Mouse (Mus musculus): ENCODE measurements at regions not wholly inside any gene's neighbourhood (a gene's known extent, or its start where the extent isn't known, plus 50 kb on each side); places are given as distances from the start of the nearest gene placed in this dataset.
"Not testable (repeated sequence)": the region's sequence is repeated elsewhere in the genome, so short reads cannot be mapped to it uniquely, and the experiment has no call there.

DNA sequence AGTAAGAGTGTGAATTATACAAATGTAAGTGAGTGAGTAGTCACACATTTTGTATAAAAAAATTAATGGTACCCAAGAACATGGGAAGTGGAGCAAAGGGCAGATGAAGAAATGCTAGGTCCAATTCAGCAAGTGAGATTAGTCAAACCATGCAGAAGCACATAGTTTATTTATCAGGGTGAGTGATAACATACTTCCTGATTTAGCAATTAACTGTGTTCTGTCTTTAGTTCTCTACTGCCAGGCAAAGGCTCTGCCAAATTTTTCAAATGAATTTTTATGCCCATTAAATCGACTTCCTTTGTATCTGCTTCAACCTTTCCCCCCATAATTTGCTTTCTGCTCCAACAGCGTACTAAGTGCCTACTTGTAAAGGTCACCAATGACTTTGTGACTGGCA is 419.0 kb upstream of the N6amt1 start:
- DNase-seq (ENCODE audit: low spot score): no peak

DNA sequence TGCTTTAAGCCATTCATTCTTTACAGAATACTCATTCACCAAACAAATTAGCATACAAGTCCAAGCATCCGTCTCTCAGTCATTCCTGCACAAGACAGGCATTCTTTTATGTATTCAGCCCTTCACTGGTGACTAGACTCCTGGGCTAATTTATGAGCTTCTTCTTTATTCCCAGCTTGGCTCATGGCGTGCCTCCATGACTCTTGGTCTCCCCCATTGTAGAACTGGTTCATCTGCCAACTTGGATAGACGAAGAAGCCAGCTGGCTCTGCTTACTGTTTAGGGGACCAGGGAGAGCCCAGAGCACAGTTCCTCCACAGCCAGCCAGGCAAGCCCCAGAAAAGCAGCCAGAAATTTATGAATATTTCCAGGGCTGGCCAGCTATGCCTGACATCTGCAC is 421.2 kb upstream of the N6amt1 start:
- DNase-seq (ENCODE audit: low spot score): no peak

DNA sequence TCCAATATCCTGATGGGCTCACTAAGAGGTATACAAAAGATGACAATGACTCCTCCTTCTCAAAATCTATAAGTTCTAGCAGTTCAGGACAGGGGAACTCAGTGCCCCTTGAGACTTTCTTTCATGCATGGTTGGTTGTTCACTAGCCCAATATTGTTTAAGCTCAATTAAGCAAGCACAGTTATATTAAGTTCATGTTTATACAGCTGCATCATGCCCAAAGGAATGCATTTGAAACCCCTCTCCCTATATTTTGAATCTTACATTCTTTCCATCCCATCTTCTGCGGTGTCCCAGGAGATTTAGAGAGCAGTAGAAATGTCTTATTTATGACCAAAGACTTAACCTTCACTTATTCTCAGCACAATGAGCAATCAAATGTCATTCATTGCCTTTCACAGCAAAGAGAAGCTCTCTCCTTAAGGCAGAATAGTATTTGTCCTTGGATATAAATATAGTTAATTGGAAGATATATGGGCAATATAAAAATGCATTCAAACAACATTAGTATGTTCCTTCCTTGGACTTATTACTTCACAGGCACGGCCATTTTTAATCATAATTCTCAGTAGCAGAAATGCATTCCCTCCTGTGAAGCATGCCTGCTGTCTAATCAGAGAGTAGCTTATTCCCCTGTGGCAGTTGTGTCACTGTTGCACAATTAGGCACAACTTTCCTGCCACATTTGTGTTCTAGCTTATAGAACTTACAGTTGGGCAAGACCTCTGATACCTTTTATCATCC is 455.8 kb upstream of the N6amt1 start:
- DNase-seq (ENCODE audit: low spot score): no peak

DNA sequence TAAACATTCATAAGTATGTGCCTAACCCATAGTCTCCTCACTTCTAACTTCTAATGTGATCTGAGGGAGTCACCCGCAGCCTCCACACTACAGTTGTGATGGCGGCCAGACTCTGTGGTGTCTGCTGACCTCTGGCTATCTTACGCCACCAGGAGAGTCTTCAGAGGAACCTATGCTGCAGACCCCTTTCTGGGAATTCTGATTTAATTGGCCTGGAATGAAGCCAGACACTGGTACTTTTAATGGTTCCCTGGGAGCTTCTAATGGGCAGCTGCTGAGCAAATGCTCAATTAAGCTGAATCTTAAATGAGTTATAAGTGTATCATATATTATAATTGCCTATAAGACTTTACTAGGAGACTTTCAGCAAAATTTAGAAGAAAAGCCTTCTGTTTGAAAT is 459.0 kb upstream of the N6amt1 start:
- DNase-seq (ENCODE audit: low spot score): no peak

DNA sequence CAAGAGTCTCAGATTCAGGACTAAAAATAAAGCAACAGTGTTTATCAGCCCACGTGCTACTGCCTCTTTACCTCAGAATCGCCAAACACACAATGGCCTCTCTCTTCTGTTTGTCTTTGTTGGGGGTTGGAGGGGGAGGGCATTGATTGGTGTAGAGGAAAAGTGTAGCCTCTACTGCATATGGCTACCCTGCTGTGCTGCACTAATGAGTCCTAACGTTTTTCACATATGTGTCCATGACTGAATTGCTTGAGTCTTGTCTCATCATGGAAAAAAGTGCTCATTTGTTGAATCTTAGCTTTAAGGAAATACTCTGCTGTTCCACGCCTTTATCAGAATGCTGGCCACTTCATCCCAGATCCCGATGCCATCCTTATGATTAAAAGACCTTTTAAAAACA is 459.7 kb upstream of the N6amt1 start:
- no peak for DNase-seq (ENCODE audit: low spot score)

DNA sequence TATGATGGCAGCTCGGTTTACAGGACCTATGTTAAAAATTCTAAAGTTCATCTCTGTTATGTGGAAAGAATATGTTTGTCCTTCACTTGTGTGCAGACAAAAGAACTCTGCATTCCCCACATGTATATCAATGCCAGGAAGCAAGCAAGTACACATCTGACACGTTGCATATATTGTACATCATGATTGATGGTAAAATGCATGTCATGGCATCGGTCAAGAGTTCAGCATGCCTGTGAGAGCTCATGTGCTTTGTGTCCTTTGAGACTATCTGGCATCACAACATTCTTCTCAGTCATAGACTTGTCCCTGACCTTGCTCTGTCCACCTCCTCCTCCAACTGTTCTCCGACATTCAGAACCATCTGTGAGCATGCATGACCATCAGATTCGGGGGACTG is 465.6 kb upstream of the N6amt1 start:
- no peak for DNase-seq (ENCODE audit: low spot score)

DNA sequence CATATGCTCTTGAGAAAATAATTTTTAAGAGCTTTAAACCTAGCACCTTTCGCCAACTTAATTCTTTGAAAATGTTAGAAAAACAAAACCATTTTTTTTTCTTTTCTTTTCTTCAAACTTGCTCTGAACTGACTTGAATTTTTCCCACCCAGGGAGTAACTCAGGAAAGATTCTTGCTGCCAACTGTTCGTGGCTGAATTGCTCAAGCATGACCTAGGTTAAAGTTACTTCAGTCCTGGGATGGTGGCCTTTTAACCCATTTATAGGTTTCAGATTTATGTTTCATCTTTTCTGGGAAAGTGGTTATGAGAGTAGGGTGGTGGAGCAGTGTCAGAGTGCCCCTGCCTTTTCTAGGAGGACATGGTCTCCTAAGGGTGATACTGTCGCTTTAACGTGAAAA is 466.4 kb upstream of the N6amt1 start:
- no peak for DNase-seq (ENCODE audit: low spot score)

DNA sequence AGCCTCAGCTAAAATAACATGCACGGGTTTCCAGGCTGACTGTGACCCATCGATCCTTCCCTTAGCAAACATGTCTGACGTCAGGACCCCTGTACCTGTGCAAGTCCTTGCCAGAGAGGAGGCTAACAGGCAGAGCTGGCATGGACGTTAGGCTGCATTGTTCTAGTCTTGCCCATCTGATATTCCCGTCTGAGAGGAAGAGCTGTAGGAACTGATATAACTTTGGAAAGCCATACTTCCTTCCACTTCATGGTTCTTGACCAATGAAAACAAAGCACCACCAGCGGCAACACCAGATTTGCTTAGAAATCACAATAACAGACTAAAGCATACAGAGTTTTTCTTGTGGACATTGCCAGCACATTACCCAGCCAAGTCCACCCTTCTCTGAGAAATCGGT is 470.1 kb upstream of the N6amt1 start:
- DNase-seq (ENCODE audit: low spot score): no peak

DNA sequence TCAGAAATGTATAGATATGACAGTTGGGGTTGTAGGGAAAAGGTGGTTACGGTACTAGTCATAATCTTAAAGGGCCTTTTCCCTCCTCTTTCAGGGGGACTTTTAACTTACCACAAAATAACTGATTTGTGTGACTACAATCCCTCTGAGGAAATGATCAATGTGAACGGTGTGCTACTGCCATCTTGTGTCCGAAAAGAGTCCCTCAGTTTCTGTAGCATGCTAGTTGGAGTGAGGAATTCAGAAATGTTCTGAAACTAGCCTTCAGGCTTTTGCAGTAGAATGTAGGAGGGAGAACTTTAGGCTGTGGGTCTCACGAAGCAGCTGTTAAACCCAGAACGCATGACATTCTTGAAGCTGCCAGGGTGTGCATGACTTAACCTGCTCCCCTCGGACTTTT is 471.5 kb upstream of the N6amt1 start:
- no peak for DNase-seq (ENCODE audit: low spot score)

DNA sequence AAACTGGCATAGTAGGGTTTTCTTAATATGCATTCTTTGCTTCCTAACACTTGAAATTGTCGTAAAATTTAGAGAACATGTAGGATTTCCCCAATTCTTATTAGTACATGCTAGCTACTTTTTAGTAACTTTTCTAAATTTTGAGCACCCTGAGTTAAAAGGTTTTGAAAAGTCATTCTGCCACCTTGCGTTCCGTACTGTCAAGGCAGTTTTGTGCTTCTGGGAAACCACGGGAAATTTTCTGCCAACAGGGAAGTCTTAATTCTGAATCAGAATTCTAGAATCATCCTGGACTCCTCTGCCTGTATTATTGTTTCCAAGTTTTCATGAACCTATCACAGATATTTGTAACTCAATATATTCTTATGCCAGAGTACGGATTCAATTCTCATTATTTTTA is 472.4 kb upstream of the N6amt1 start:
- DNase-seq (ENCODE audit: low spot score): no peak

DNA sequence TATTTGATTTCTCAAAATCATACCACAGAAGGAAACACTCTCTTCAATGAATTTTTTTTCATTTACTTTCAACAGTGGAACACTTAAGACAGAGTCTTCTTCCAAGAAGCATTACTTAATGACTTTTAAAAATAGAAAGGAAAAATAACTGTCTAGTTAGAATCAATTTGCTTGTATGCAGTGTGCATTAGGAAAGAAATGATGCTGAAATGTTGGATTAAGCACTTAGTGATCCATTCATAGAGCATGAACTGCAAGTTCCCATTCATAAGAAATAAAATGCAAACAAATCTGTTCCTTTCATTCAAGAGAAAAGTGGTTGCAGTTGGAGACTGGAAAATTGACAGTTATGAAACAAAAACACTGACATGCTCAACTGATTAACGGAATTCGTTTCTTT is 493.2 kb upstream of the N6amt1 start:
- no peak for DNase-seq (ENCODE audit: low spot score)

DNA sequence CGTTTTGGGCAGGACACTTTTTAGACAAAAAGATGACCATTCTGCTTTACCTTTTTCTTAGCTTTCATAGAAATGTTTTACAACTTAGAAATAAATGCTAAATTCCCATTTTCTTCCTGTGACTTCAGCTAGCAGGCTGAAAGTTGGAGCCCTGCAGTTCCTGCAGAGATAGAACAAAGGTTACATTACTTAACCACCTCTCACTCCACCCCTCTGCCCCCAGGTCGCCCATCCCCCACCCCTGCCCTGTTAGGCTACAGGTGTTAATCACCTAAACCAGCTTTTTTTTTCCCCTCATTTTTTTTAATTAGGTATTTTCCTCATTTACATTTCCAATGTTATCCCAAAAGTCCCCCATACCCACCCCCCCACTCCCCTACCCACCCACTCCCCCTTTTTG is 498.1 kb upstream of the N6amt1 start:
- DNase-seq (ENCODE audit: low spot score): no peak

DNA sequence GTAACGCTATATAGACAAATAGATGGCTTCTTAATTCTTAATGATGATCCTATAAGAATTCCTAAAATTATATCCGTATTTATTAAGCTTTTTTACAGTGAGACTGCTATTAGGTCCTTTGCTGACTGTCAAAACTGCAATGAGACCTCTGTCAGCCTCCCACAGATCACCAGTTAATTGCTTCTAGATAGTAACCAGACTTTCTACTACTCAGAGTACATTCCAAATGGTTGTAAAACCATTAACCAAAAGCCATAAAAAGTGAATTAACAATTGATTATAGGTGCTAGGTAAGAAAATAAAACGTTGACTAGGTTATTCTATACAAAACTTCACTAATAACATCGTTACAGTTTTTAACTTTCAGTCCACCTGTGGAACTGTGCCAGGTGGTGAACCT is 498.7 kb upstream of the N6amt1 start:
- no peak for DNase-seq (ENCODE audit: low spot score)

DNA sequence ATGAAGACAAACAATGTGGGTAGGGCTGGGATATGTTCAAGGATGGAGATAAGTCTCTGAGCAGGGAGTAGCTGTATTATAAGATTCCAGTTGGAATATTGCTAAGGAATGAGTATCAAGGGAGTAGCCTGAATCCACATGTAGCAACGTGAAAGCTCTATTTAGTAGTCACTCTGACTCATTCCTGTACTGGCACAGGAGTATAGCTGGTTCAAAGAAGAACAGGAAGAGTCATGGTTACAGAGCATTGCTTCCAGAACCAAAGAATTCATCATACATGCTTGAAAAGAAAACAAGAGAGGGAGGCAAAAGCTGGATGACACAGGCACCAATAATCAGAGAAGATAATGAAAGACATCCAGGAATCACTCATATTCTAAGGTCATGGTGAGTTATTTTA is 500.6 kb upstream of the N6amt1 start:
- DNase-seq (ENCODE audit: low spot score): no peak

DNA sequence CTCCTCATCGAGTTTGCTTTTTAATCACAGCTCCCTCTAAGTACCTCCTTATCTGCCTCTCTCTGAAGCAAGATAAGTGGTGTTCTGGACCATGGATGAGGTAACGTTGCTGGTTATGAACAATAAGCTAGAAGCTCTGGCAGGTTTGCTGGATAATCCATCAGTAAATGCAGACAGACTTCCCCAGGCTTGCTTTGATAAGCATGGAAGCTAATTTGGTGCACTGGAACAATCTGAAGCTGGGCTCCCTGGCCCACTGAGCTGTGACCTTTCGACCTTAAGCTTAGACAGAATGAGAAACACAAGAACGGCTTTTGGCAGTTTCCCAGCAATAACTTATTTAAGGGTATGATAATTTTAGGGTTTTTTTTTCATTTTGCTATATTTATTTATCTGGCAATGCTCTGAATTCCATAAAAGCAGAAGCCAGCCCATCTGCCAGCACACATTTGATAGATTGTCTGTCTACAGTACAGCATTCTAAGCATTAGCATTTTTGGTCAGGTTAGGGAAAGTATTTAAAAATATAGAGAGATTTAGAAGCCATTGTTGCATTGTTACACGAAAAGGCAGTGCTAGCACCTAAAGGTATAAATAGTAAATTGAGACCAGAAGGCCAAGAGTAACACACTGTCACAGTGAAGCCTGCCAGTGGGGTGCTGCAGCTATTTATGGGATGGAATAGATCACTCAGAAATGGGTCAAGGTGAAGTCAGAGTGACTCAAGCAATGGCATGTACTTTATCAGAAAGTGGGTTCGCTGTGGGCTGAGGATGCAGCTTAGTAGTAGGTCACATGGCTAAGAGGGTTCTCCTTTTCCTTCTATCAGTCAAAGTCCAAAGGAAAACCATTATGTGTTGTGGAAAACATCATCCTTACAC is 515.3 kb upstream of the N6amt1 start:
- no peak for DNase-seq (ENCODE audit: low spot score)

DNA sequence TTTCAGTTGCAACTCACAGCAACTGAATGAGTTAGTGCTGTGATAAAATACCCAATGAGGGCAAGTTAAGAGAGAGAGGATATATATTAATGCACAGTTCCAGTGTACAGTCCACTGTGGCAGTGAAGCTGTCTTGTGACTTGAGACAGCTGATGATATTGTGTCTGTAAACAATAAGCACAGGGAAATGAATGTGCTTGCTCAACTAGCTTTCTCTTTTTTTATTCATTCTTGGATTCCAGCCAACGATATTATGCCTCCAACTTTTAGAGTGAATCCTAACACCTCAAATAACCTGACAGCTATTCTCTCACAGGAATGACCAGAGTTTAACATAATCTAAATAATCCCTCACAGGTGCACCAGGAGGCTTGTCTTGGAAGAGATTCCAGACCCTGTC is 526.3 kb upstream of the N6amt1 start:
- no peak for DNase-seq (ENCODE audit: low spot score)

DNA sequence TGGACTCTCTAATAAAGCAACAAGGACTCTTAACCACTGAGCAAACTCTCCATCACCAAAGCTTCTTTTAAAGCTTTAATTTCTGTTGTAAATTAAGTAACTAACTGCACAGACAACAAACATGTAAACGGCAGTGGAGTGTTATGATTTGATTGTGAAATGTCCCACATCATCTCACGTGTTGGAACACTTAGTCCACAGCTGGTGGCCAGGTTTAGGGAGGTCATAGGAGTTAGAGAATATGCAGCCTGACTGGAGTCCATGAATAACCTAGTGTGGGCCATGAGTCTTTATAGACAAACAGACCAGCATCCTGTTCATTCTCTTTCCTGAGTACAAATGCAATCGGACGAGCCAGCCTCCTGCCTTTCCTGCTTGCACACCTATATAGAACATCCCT is 527.3 kb upstream of the N6amt1 start:
- DNase-seq (ENCODE audit: low spot score): no peak

DNA sequence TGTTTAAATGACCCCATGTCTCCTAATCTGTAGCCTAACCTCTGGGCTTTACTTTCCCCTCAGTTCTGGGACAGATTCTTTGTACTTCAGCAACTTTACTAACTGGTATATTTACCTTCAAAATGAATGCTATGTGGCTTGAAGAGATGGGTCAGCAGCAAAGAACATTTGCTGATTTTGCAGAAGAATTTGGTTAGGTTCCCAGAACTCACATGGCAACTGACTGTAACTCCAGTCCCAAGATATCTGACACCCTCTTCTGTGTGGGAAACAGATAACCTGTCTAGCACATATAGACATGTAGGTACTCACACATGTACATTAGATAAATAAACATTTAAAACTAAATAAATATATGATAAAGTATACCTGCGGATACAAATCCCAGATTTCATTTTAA is 530.5 kb upstream of the N6amt1 start:
- no peak for DNase-seq (ENCODE audit: low spot score)

DNA sequence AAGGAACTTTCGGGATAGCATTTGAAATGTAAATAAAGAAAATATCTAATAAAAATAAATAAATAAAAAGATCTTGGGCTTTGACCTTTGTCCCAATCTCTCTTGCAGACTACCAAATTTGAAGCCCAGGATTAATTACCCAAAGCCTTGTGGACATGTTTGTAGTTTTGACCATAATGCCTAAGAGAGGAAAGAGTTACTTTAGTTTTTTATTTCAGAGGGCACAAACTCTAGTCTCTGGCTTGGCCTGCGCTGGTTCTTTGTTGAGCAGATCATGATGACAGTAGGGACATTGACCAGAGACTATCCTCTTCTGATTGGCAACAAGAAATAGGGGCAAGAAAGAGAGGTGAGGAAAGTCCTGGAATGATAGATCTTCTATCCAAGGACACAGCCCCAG is 532.4 kb upstream of the N6amt1 start:
- DNase-seq (ENCODE audit: low spot score): no peak

DNA sequence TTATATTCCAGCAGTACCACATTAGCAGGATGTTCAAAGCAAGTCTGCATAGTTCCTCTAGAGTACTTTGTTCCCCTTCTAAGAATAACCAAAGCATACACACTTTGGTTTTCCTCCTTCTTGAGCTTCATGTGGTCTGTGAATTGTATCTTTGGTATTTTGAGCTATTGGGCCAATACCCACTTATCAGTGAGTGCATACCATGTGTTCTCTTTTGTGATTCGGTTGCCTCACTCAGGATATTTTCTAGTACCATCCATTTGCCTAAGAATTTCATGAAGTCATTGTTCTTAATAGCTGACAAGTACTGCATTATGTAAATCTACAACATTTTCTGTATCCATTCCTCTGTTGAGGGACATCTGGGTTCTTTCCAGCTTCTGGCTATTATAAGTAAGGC is 535.3 kb upstream of the N6amt1 start:
- not testable (repeated sequence) for DNase-seq (ENCODE audit: low spot score)

DNA sequence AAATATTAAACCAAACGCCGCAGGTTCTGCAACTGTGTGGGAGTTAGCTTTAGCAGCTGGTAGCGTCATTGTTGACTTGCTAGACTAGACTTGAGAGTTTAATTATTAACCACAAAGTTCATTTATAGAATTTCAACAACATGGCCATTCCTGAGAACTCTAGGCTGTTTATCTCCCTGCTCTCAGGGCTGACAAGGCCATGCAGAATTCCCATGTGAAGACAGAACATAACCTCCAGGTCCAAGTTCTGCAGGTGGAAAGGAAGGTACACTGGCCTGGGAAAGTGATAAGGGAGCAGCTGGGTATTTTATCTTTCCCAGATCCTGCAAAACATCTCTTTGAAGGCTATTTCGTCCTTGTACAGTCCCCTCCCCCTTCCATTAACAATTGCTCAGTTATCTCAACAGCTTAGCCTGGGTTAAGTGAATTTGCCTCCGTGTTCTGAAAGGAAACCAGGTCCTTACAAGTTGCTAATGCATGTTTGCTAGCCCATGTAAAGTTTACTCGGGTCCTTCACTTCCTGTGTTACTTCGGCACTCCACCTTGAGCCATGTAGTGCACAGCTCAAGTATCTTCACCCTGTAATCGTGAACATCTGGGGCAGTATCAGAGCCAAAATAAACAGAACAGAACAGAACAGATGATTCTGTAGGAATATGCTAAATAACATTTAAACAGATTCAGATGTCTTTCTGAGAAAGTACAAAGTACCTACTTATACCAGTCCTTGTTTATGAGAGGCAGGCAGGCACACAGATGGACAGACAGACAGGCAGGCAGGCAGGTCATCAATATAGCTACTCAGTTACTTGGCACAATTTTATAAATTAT is 537.0 kb upstream of the N6amt1 start:
- no peak for DNase-seq (ENCODE audit: low spot score)

DNA sequence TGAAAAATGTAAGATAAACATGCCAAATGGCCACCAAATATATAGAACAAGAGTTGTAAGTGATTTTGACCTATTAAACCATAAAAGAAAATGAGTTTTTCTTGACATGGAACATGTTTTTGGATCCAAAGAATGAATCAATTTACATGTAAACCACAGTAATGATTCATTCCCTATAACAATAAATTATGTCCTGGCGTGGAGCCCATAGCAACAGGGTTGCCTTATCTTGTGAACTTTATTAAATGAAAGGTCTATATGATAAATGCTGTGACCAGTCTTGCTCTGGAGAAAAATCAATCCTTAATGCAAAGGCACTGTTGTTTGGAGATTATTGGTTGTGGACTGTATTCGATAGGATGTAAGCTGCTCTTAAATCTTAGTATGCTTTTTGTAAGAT is 538.0 kb upstream of the N6amt1 start:
- DNase-seq (ENCODE audit: low spot score): no peak
